Mouse (Mus musculus) ES-E14 (cell line): ENCODE data around the gene Golga3. TPM values are rescaled to one million over a fixed set of nuclear protein-coding genes. Genes with fewer than 3 reads are reported as not detected.

ENCODE experiments used
- DNase-seq: peaks from one replicate; pipeline ENCODE4 v3.0.0-alpha.2; 2013; ENCODE audit warnings: low read depth, low spot score
- H3K27ac ChIP-seq: 2 replicates; pipeline ENCODE4 v1.5.1; 2012; ENCODE audit warnings: low read depth, mild to moderate bottlenecking, low read length, moderate library complexity, mixed read lengths; ENCODE audit not compliant: poor library complexity, insufficient read depth, severe bottlenecking
- H3K36me3 ChIP-seq: 2 replicates; pipeline ENCODE4 v1.6.1; 2012; ENCODE audit warnings: mild to moderate bottlenecking, low read length, moderate library complexity, mixed read lengths; ENCODE audit not compliant: control insufficient read depth, poor library complexity, insufficient read depth, severe bottlenecking
- H3K4me1 ChIP-seq, 2 experiments: fragments of 150-350 bp in 1 of 2; sonication (generic) in 1 of 2; 2 replicates each; pipeline ENCODE4 v1.6.1; 2012; ENCODE audit warnings: low read length in 2 of 2, mild to moderate bottlenecking in 1 of 2, mixed read lengths in 1 of 2; ENCODE audit not compliant: control insufficient read depth in 2 of 2, insufficient read depth in 2 of 2, poor library complexity in 1 of 2
- H3K4me3 ChIP-seq, 2 experiments: fragments of 150-350 bp in 1 of 2; sonication (generic) in 1 of 2; 2 replicates each; pipeline ENCODE4 v1.5.1; 2012; ENCODE audit warnings: low read length in 2 of 2, low read depth in 1 of 2, mild to moderate bottlenecking in 1 of 2, mixed read lengths in 1 of 2; ENCODE audit not compliant: insufficient read depth in 1 of 2, poor library complexity in 1 of 2, severe bottlenecking in 1 of 2
- H3K9ac ChIP-seq: 2 replicates; pipeline ENCODE4 v1.6.1; 2012; ENCODE audit warnings: low read depth, mild to moderate bottlenecking, low read length, mixed read lengths; ENCODE audit not compliant: poor library complexity, insufficient read depth, severe bottlenecking
- H3K9me3 ChIP-seq: fragments of 150-350 bp; sonication (generic); 2 replicates; pipeline ENCODE4 v1.6.1; 2012; ENCODE audit warnings: low read depth, mild to moderate bottlenecking, low read length; ENCODE audit not compliant: control insufficient read depth, insufficient read depth
- CHD2 ChIP-seq: IDR thresholded peaks from 2 replicates; pipeline ENCODE4 v1.6.1; 2014; ENCODE audit warnings: mild to moderate bottlenecking, low read depth, low read length, inconsistent platforms
- HCFC1 ChIP-seq: IDR thresholded peaks from 2 replicates; pipeline ENCODE4 v1.6.1; 2012; ENCODE audit warnings: low read length, inconsistent platforms, borderline replicate concordance; ENCODE audit not compliant: insufficient read depth
- MAFK ChIP-seq: IDR thresholded peaks from 2 replicates; pipeline ENCODE4 v1.6.1; 2014; ENCODE audit warnings: mild to moderate bottlenecking, low read depth, low read length, inconsistent platforms; ENCODE audit not compliant: insufficient read depth
- ZC3H11A ChIP-seq: IDR thresholded peaks from 2 replicates; pipeline ENCODE4 v1.6.1; 2012; ENCODE audit warnings: low read depth, mild to moderate bottlenecking, inconsistent platforms, low read length, borderline replicate concordance
- ZNF384 ChIP-seq: IDR thresholded peaks from 2 replicates; pipeline ENCODE4 v1.6.1; 2012; ENCODE audit warnings: low read depth, low read length, inconsistent platforms
- in situ Hi-C, 2 experiments: fragments of 600-800 bp; cut with MboI; formaldehyde crosslinking; loops; one replicate each; pipeline ENCODE4 v1.15.1; 2025; ENCODE audit warnings: low sequenced_read_pairs in 2 of 2, inconsistent platforms in 1 of 2; ENCODE audit not compliant: unreplicated experiment in 2 of 2
- total RNA-seq: library from RNA; depleted of rRNA; stranded (reverse); fragments of 300-350 nt; gene quantifications from 2 replicates; pipeline ENCODE4 v1.2.3, GENCODE M21; 2012

Golga3 gene
- total RNA-seq, 1 experiment: 24.3 TPM

GRCm38 (mm10) chr5:110177021-110177420 is 520 bp downstream of the Golga3 start:
- Histone ChIP-seq H3K9ac (peak overlapping the region; percentile 93), H3K36me3 (no peaks in the 10 kb centered on the region; the same call in 1 of the 2 replicates), H3K9me3 (no peaks in the 10 kb centered on the region), H3K4me3 (peak overlapping the region; percentile 95 to 97), H3K27ac (no peak overlapping the region; the same call in 1 of the 2 replicates), H3K4me1 (peaks cover 2 to 8% of the 10 kb centered on the region in 2 experiments; a peak in 2 of 4 replicates)
- in situ Hi-C loops: no loop called here
- TF ChIP-seq MAFK (no peak), ZC3H11A (no peak), CHD2 (no peak), ZNF384 (no peak), HCFC1 (no peak)
- DNase-seq: peak; percentile 12

DNA sequence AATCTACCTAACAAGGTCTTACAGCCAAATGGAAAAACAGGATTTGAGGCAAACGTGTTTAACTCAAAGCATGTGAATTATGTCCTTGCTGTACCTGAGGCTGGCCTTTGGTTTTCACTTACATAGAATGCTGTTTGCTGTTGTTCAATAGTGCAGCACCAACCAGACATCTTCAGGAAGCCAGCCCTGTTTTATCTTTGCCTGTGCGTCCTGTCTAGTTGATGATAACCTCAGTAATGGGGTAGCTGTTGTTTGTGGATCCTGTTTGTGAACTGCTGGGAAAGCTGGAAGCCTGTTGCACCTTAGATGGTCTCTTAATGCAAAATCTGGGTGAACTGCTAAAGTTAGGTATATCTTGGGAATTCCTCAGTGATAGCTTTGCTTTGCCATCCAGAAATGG is 2.1 kb downstream of the Golga3 start:
- no peak overlapping the region for H3K4me3 ChIP-seq
- TF ChIP-seq HCFC1 (no peak), MAFK (no peak), ZC3H11A (no peak), ZNF384 (no peak)
- H3K27ac ChIP-seq: no peak overlapping the region
- DNase-seq: no peak
- H3K36me3 ChIP-seq: no peaks in the 10 kb centered on the region; the same call in 1 of the 2 replicates
- peaks cover under 1 to 2% of the 10 kb centered on the region in 2 experiments; a peak in 1 of 4 replicates for H3K4me1 ChIP-seq
- H3K9ac ChIP-seq: no peak overlapping the region
- in situ Hi-C loops: no loop called here
- H3K9me3 ChIP-seq: no peaks in the 10 kb centered on the region

DNA sequence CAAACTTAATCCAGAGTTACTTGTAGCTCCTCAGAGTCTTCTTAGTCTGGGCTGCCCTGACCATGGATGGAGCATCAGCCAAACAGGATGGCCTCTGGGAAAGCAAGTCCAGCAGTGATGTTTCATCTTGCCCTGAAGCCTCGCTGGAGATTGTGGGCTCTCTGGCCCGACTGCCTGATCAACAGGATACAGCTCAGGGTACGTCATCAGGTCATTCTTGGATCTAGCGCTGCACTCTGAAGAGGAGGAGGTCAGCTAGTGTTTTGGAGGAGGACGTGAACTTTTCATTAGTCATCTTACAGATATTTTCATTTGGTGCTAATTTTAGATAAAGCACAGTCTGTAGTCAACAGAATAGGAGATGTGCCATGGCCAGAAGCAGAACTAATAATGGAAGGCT is 5.2 kb downstream of the Golga3 start:
- peaks cover 7% of the 10 kb centered on the region for H3K36me3 ChIP-seq
- H3K9ac ChIP-seq: no peak overlapping the region
- in situ Hi-C loops: no loop called here
- TF ChIP-seq ZNF384: no peak
- TF ChIP-seq HCFC1: no peak
- TF ChIP-seq ZC3H11A: no peak
- no peak for TF ChIP-seq MAFK
- no peak for TF ChIP-seq CHD2
- H3K27ac ChIP-seq: no peak overlapping the region
- no peaks in the 10 kb centered on the region for H3K9me3 ChIP-seq
- H3K4me3 ChIP-seq: no peak overlapping the region
- no peak for DNase-seq
- 0 out of 4 replicates have a peak, but pooled peaks cover 0 to 2% of the 10 kb centered on the region in 2 experiments for H3K4me1 ChIP-seq

GRCm38 (mm10) chr5:110203164-110203895 is 26.8 kb downstream of the Golga3 start:
- peak; percentile 53; the same call in 1 of the 2 replicates for TF ChIP-seq ZNF384
- TF ChIP-seq MAFK: no peak
- no peak for TF ChIP-seq HCFC1
- TF ChIP-seq ZC3H11A: no peak
- DNase-seq: no peak
- in situ Hi-C loops: no loop called here
- Histone ChIP-seq H3K36me3 (peaks cover 26% of the 10 kb centered on the region), H3K4me3 (no peak overlapping the region), H3K4me1 (no peaks in the 10 kb centered on the region), H3K9me3 (peaks cover 23% of the 10 kb centered on the region), H3K27ac (no peak overlapping the region), H3K9ac (no peak overlapping the region)

DNA sequence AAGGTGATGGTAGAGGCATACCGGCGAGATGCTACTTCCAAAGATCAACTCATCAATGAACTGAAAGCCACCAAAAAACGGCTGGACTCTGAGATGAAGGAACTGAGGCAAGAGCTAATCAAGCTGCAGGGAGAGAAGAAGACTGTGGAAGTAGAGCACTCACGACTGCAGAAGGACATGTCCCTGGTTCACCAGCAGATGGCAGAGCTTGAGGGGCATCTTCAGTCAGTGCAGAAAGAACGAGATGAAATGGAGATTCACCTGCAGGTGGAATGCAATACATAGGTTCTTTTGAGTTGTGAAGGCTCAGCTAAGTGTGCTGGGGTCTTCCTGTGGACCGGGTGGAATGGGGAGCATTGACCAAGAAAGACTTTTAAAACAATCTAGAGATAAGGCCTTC is 28.3 kb downstream of the Golga3 start:
- peaks cover 22% of the 10 kb centered on the region for H3K9me3 ChIP-seq
- in situ Hi-C loops: no loop called here

More for the DNA sequence above, 28.3 kb downstream of the Golga3 start:
- Histone ChIP-seq H3K4me1 (no peaks in the 10 kb centered on the region), H3K27ac (no peak overlapping the region), H3K4me3 (no peak overlapping the region), H3K36me3 (peaks cover 30% of the 10 kb centered on the region), H3K9ac (no peak overlapping the region)
- no peak for DNase-seq
- TF ChIP-seq MAFK (no peak), HCFC1 (no peak), ZNF384 (no peak), ZC3H11A (no peak), CHD2 (no peak)
